Mouse (Mus musculus): ENCODE results near the gene Arhgap18. TPM values are rescaled to one million over a fixed set of nuclear protein-coding genes. Genes with fewer than 3 reads are reported as not detected.

Gene Arhgap18
- polyA plus RNA-seq, 1 experiment from 2014 or later: 8.7 TPM

DNA sequence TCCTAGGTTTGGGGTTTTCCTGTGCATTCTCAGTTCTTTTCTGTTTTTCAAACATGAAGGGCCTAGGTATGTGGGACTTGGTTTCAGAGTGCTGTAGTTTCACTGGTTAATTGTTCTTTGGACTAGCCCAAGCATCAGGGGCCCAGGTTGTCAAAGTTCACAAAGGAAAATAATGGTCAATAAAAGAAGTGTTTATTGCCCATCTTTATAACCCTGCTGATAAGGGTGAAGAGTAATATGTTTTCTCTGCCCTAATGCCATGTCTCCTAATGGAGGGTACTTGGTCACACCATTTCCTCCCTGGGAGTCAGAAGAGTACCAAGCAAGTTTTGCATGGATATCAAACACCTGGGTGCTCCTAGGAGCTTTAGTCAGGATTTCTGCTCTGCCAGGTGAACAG lies 67.1 kb downstream of the Arhgap18 start:
- Histone ChIP-seq H3K4me3 (no peak overlapping the region), H3K4me1 (peaks cover 24% of the 10 kb centered on the region), H3K9me3 (replicated peaks) (no peaks in the 10 kb centered on the region), H3K27me3 (ENCODE audit: low read depth, poor library complexity, severe bottlenecking) (no peaks in the 10 kb centered on the region), H3K36me3 (no peaks in the 10 kb centered on the region), H3K27ac (replicated peaks) (no peak overlapping the region)
- no peak for DNase-seq (ENCODE audit: low spot score)

- H3K9me3 ChIP-seq (replicated peaks): no peaks in the 10 kb centered on the region
- 84% methylated on average over 1 of the region's 1 CpGs for WGBS
- H3K27me3 ChIP-seq (ENCODE audit: low read depth, poor library complexity, severe bottlenecking): no peaks in the 10 kb centered on the region
- H3K4me1 ChIP-seq: peaks cover 27% of the 10 kb centered on the region
- no peak overlapping the region for H3K4me3 ChIP-seq
- no peaks in the 10 kb centered on the region for H3K36me3 ChIP-seq
- DNase-seq (ENCODE audit: low spot score): no peak
- H3K27ac ChIP-seq (replicated peaks): no peak overlapping the region
These were observed 67.7 kb downstream of the Arhgap18 start for GRCm38 (mm10) chr10:26820936-26821335.

GRCm38 (mm10) chr10:26823997-26824396 lies 70.8 kb downstream of the Arhgap18 start:
- Histone ChIP-seq H3K27ac (replicated peaks) (peak overlapping the region; percentile 29; the same call in 1 of the 2 replicates), H3K27me3 (ENCODE audit: low read depth, poor library complexity, severe bottlenecking) (no peaks in the 10 kb centered on the region), H3K4me1 (peaks cover 50% of the 10 kb centered on the region), H3K36me3 (no peaks in the 10 kb centered on the region), H3K4me3 (no peak overlapping the region), H3K9me3 (replicated peaks) (no peaks in the 10 kb centered on the region)
- 47% methylated on average over 5 of the region's 5 CpGs for WGBS
- DNase-seq (ENCODE audit: low spot score): no peak

- H3K27ac ChIP-seq (replicated peaks): no peak overlapping the region
- peak; percentile 18 for DNase-seq (ENCODE audit: low spot score)
These were observed 72.1 kb downstream of the Arhgap18 start for GRCm38 (mm10) chr10:26825246-26825889.

DNA sequence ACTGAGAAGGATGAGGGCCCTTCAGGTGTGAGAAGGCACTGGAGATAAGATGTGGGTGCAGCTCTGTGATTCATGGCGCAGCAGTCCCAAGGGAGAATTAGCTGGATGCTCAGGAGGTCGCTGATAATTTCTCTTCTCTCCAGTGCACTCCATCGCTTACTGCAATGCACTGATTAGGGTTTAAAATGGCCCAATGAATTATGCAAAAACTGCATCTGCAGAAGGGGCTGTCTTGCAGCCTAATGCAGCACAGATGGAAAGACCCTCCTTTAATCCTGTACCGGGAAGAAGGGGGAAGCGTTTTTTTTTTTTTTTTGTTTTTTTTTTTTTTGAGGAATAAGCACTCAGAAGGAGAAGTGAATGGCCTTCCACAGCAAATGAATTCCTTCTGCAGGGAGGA lies 74.1 kb downstream of the Arhgap18 start:
- Histone ChIP-seq H3K9me3 (replicated peaks) (no peaks in the 10 kb centered on the region), H3K4me3 (no peak overlapping the region), H3K27me3 (ENCODE audit: low read depth, poor library complexity, severe bottlenecking) (no peaks in the 10 kb centered on the region), H3K4me1 (peaks cover 48% of the 10 kb centered on the region), H3K27ac (replicated peaks) (no peak overlapping the region; the same call in 1 of the 2 replicates), H3K36me3 (no peaks in the 10 kb centered on the region)
- 28% methylated on average over 5 of the region's 5 CpGs for WGBS
- DNase-seq (ENCODE audit: low spot score): no peak

More at GRCm38 (mm10) chr10:26825246-26825889, 72.1 kb downstream of the Arhgap18 start:
- Histone ChIP-seq H3K27me3 (ENCODE audit: low read depth, poor library complexity, severe bottlenecking) (no peaks in the 10 kb centered on the region), H3K9me3 (replicated peaks) (no peaks in the 10 kb centered on the region), H3K4me3 (no peak overlapping the region), H3K36me3 (no peaks in the 10 kb centered on the region), H3K4me1 (peaks cover 50% of the 10 kb centered on the region)
- WGBS: 75% methylated on average over 8 of the region's 8 CpGs

GRCm38 (mm10) chr10:26828412-26829137 lies 75.4 kb downstream of the Arhgap18 start:
- DNase-seq (ENCODE audit: low spot score): no peak
- no peaks in the 10 kb centered on the region for H3K27me3 ChIP-seq (ENCODE audit: low read depth, poor library complexity, severe bottlenecking)
- no peaks in the 10 kb centered on the region for H3K36me3 ChIP-seq
- no peak overlapping the region; the same call in 1 of the 2 replicates for H3K27ac ChIP-seq (replicated peaks)
- H3K9me3 ChIP-seq (replicated peaks): no peaks in the 10 kb centered on the region
- H3K4me3 ChIP-seq: no peak overlapping the region
- H3K4me1 ChIP-seq: peaks cover 43% of the 10 kb centered on the region
- WGBS: 77% methylated on average over 9 of the region's 9 CpGs

DNA sequence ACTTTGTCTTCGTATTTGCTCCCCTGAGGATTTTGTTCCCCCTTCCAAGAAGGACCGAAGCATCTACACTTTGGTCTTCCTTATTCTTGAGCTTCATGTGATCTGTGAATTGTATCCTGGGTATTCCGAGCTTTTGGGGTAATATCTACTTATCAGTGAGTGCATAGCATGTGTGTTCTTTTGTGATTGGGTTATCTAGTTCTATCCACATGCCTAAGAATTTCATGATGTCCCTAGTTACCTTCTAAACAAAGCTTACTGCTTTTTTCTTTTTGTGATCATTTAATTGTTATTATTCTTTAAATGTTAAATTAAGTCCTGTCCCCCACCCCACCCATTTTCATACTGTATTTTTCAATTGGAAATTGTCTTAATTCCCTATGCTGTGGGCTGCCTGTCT lies 78.8 kb downstream of the Arhgap18 start:
- Histone ChIP-seq H3K4me3 (no peak overlapping the region), H3K36me3 (no peaks in the 10 kb centered on the region), H3K4me1 (peaks cover 19% of the 10 kb centered on the region), H3K27me3 (ENCODE audit: low read depth, poor library complexity, severe bottlenecking) (no peaks in the 10 kb centered on the region), H3K9me3 (replicated peaks) (no peaks in the 10 kb centered on the region), H3K27ac (replicated peaks) (no peak overlapping the region)
- WGBS: 92% methylated on average over 3 of the region's 3 CpGs
- no peak for DNase-seq (ENCODE audit: low spot score)

GRCm38 (mm10) chr10:26832669-26833249 lies 79.5 kb downstream of the Arhgap18 start:
- H3K27me3 ChIP-seq (ENCODE audit: low read depth, poor library complexity, severe bottlenecking): no peaks in the 10 kb centered on the region
- H3K27ac ChIP-seq (replicated peaks): no peak overlapping the region
- peaks cover 12% of the 10 kb centered on the region for H3K4me1 ChIP-seq
- DNase-seq (ENCODE audit: low spot score): no peak
- H3K4me3 ChIP-seq: no peak overlapping the region
- H3K36me3 ChIP-seq: no peaks in the 10 kb centered on the region
- WGBS: 92% methylated on average over 3 of the region's 3 CpGs
- H3K9me3 ChIP-seq (replicated peaks): no peaks in the 10 kb centered on the region

DNA sequence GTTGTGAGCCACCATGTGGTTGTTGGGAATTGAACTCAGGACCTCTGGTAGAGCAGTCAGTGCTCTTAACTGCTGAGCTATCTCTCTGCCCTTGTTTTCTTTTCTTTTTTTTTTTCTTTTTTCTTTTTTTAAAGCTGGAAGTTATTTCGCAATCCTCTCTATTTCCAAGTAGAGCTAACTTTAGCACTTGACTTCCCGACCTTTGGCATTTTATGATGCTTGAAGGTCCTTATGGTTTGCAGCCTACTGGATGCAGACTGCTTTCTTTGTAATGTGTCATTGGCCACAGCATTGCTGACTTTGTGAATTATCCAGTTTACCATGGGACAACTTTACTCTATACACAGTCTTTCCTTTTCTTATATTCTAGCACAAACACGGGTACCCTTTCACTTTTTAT lies 80.2 kb downstream of the Arhgap18 start:
- no peak overlapping the region for H3K27ac ChIP-seq (replicated peaks)
- no peaks in the 10 kb centered on the region for H3K27me3 ChIP-seq (ENCODE audit: low read depth, poor library complexity, severe bottlenecking)
- H3K4me3 ChIP-seq: no peak overlapping the region
- H3K9me3 ChIP-seq (replicated peaks): no peaks in the 10 kb centered on the region
- H3K36me3 ChIP-seq: no peaks in the 10 kb centered on the region
- no peak for DNase-seq (ENCODE audit: low spot score)
- 88% methylated on average over 3 of the region's 3 CpGs for WGBS
- H3K4me1 ChIP-seq: peaks cover 6% of the 10 kb centered on the region

DNA sequence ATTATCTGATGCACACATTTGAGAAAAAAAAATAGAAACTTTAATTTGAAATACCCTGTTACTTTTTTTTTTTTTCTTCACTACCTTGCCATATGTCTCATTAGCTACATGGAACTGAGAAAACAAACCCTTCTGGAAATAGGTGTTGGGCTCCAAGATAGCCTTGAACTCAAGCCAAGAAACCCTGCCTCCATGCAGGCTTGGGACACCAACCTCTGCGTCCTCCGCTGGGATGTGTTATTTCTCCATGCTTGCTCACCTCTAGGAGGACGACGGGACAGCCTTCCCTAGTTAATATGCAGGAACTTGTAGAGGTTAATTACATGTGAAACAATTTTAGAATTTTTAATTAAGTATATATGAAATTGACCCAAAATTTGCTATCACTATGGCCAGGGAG lies 96.1 kb downstream of the Arhgap18 start:
- no peak for DNase-seq (ENCODE audit: low spot score)
- no peaks in the 10 kb centered on the region for H3K4me1 ChIP-seq
- H3K27ac ChIP-seq (replicated peaks): no peak overlapping the region
- no peaks in the 10 kb centered on the region for H3K27me3 ChIP-seq (ENCODE audit: low read depth, poor library complexity, severe bottlenecking)
- no peaks in the 10 kb centered on the region for H3K36me3 ChIP-seq
- no peak overlapping the region for H3K4me3 ChIP-seq
- H3K9me3 ChIP-seq (replicated peaks): no peaks in the 10 kb centered on the region
- 90% methylated on average over 4 of the region's 4 CpGs for WGBS

DNA sequence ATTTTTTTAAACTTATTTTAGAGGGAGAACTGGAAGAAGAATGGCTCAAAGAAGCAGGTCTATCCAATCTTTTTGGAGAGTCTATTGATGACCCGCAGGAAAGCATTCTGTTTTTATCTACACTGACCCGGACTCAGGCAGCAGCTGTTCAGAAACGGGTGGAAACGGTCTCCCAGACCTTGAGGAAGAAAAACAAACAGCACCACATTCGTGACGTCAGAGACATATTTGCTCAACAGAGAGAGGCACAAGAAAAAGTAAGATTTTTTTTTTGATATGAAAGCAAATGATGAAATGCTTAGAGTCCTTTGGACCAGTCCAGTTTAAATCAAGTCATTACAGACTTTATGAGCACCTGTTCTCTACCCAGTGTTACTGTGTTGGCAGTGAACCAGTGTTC lies 96.6 kb downstream of the Arhgap18 start:
- H3K4me1 ChIP-seq: no peaks in the 10 kb centered on the region
- whole genome bisulfite sequencing: 80% methylated on average over 6 of the region's 6 CpGs

GRCm38 (mm10) chr10:26854556-26855100 lies 101.4 kb downstream of the Arhgap18 start:
- no peak overlapping the region for H3K4me3 ChIP-seq
- H3K4me1 ChIP-seq: no peaks in the 10 kb centered on the region
- no peaks in the 10 kb centered on the region for H3K36me3 ChIP-seq
- DNase-seq (ENCODE audit: low spot score): no peak
- H3K27ac ChIP-seq (replicated peaks): no peak overlapping the region
- no peaks in the 10 kb centered on the region for H3K9me3 ChIP-seq (replicated peaks)
- no peaks in the 10 kb centered on the region for H3K27me3 ChIP-seq (ENCODE audit: low read depth, poor library complexity, severe bottlenecking)
- WGBS: 95% methylated on average over 5 of the region's 5 CpGs

More for the DNA sequence above, 96.6 kb downstream of the Arhgap18 start:
- H3K36me3 ChIP-seq: no peaks in the 10 kb centered on the region
- H3K27ac ChIP-seq (replicated peaks): no peak overlapping the region
- no peak overlapping the region for H3K4me3 ChIP-seq
- no peaks in the 10 kb centered on the region for H3K9me3 ChIP-seq (replicated peaks)
- DNase-seq (ENCODE audit: low spot score): no peak
- no peaks in the 10 kb centered on the region for H3K27me3 ChIP-seq (ENCODE audit: low read depth, poor library complexity, severe bottlenecking)

Measured in midbrain, embryonic 10.5 days (tissue).